Mouse (Mus musculus) ES-Bruce4 (cell line): ENCODE data around the gene Pomc.

Source experiments
- CTCF ChIP-seq: IDR thresholded peaks from one replicate; pipeline ENCODE4 v1.8.1; 2011; ENCODE audit warnings: low read depth, low read length
- EP300 ChIP-seq: IDR thresholded peaks from 2 replicates; pipeline ENCODE4 v1.6.1; 2011; ENCODE audit warnings: low read depth, low read length; ENCODE audit not compliant: insufficient read depth

GRCm38 (mm10) chr12:3906308-3906707, 48.4 kb upstream of the Pomc start:
- TF ChIP-seq CTCF (no peak), EP300 (no peak)
